10 mouse cellular contexts compared by ENCODE assay signal in the genomic region with DNA sequence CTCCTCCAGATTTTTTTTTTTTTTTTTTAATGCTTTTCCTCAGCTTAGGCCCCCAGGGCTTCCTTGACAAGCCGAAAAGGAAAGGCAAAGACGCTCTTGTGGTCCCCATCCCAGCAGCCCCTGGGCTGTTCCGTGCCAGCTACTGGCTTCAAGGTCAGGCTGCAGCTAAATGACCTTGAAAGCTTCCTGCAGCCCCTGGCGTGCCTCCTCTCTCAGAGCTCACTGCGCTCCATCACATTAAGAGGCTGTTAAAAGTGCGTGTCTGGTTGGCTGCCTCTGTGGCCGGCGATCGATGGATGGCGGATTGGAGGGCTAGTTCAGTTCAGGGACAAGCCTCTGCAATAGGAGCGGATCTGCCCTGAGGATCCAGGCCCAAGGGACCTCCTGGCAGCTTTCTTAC.
DNase-seq lines count a peak whose midpoint lies in the region; ATAC-seq and TF ChIP-seq lines count a peak whose summit lies in the region.
"Had no signal": no experiment of that assay in that cellular context is flagged by ENCODE, and none has a peak within 500 bp of the region (broad histone marks: within the 10 kb centered on the region; RNA-seq: fewer than 3 reads in every experiment).

No protein-coding gene starts in this region.

- no peak overlapping the region for H3K4me3 ChIP-seq in lung, embryonic 14.5 days (ENCODE audit: low read depth, low read length)
- H3K4me3 ChIP-seq in embryonic facial prominence, embryonic 10.5 days, result no peak overlapping the region
- H3K4me3 ChIP-seq in hindbrain, embryonic 14.5 days (replicated peaks; ENCODE audit: low read length), result no peak overlapping the region
- no peak overlapping the region for H3K4me3 ChIP-seq in neural tube, embryonic 15.5 days (replicated peaks)

- no peaks in the 10 kb centered on the region for H3K9me3 ChIP-seq in lung, embryonic 14.5 days (ENCODE audit: low read depth, low read length)
- H3K9me3 ChIP-seq in embryonic facial prominence, embryonic 10.5 days, result no peaks in the 10 kb centered on the region
- H3K9me3 ChIP-seq in hindbrain, embryonic 14.5 days (ENCODE audit: control insufficient read depth, low read length), result no peaks in the 10 kb centered on the region
- no peaks in the 10 kb centered on the region for H3K9me3 ChIP-seq in neural tube, embryonic 15.5 days (replicated peaks)

- H3K9ac ChIP-seq in lung, embryonic 14.5 days, result no peak overlapping the region
- H3K9ac ChIP-seq in hindbrain, embryonic 14.5 days, result peak overlapping the region; percentile 30
- H3K9ac ChIP-seq in neural tube, embryonic 15.5 days (replicated peaks), result no peak overlapping the region
- H3K9ac ChIP-seq: liver, embryonic 14.5 days had no signal

- peak; percentile 37 for DNase-seq in lung, embryonic 14.5 days
- no peak for DNase-seq in lung, postnatal 4 days
- no peak for DNase-seq in embryonic facial prominence, embryonic 10.5 days (ENCODE audit: low spot score)
- DNase-seq in hindbrain, embryonic 14.5 days (ENCODE audit: low spot score), result peak; percentile 45
- no peak for DNase-seq in cerebellum, adult 11 months
- no peak for DNase-seq in urinary bladder, postnatal 4 days (ENCODE audit: low spot score in 2 of 2)
- DNase-seq: cerebellum, adult 11-12 months; gastrocnemius, postnatal 10 days had no signal

- WGBS in lung, embryonic 14.5 days, result 26% methylated on average over 11 of the region's 11 CpGs
- WGBS in embryonic facial prominence, embryonic 10.5 days, result 44% methylated on average over 11 of the region's 11 CpGs
- WGBS in hindbrain, embryonic 14.5 days, result 12% methylated on average over 11 of the region's 11 CpGs
- 13% methylated on average over 11 of the region's 11 CpGs for WGBS in neural tube, embryonic 15.5 days

- H3K27me3 ChIP-seq in lung, embryonic 14.5 days (ENCODE audit: insufficient read depth, low read length), result no peaks in the 10 kb centered on the region
- peaks cover 24% of the 10 kb centered on the region for H3K27me3 ChIP-seq in embryonic facial prominence, embryonic 10.5 days (replicated peaks; ENCODE audit: low read depth, poor library complexity, severe bottlenecking)
- H3K27me3 ChIP-seq in hindbrain, embryonic 14.5 days (ENCODE audit: control insufficient read depth, insufficient read depth, low read length), result no peaks in the 10 kb centered on the region
- H3K27me3 ChIP-seq in neural tube, embryonic 15.5 days (replicated peaks), result no peaks in the 10 kb centered on the region

- 0 out of 2 replicates have a peak overlapping the region, but pooled peaks have one; percentile 29 for H3K4me2 ChIP-seq in lung, embryonic 14.5 days
- H3K4me2 ChIP-seq in hindbrain, embryonic 14.5 days (replicated peaks), result peak overlapping the region; percentile 23
- H3K4me2 ChIP-seq in neural tube, embryonic 15.5 days, result peak overlapping the region; percentile 45

- H3K4me1 ChIP-seq in lung, embryonic 14.5 days (ENCODE audit: insufficient read depth), result no peaks in the 10 kb centered on the region
- peaks cover 7% of the 10 kb centered on the region for H3K4me1 ChIP-seq in embryonic facial prominence, embryonic 10.5 days
- peaks cover 9% of the 10 kb centered on the region for H3K4me1 ChIP-seq in hindbrain, embryonic 14.5 days (replicated peaks; ENCODE audit: control insufficient read depth, insufficient read depth, low read length)
- H3K4me1 ChIP-seq in neural tube, embryonic 15.5 days, result peaks cover 29% of the 10 kb centered on the region

- TF ChIP-seq CTCF in lung, embryonic 14.5 days (IDR thresholded peaks at IDR 0.05; ENCODE audit: low read depth), result no peak

- H3K36me3 ChIP-seq in lung, embryonic 14.5 days (ENCODE audit: insufficient read depth), result no peaks in the 10 kb centered on the region
- no peaks in the 10 kb centered on the region for H3K36me3 ChIP-seq in embryonic facial prominence, embryonic 10.5 days (replicated peaks)
- no peaks in the 10 kb centered on the region for H3K36me3 ChIP-seq in hindbrain, embryonic 14.5 days (replicated peaks; ENCODE audit: control insufficient read depth, insufficient read depth)
- no peaks in the 10 kb centered on the region for H3K36me3 ChIP-seq in neural tube, embryonic 15.5 days

- no peak overlapping the region for H3K27ac ChIP-seq in lung, embryonic 14.5 days (ENCODE audit: low read depth)
- H3K27ac ChIP-seq in embryonic facial prominence, embryonic 10.5 days (replicated peaks), result peak overlapping the region; percentile 30; the same call in 1 of the 2 replicates
- H3K27ac ChIP-seq in hindbrain, embryonic 14.5 days, result peak overlapping the region; percentile 68
- H3K27ac ChIP-seq in neural tube, embryonic 15.5 days (replicated peaks), result peak overlapping the region; percentile 68
- H3K27ac ChIP-seq: liver, embryonic 14.5 days had no signal

- no peak for ATAC-seq in lung, embryonic 14.5 days (ENCODE audit: insufficient read depth)
- ATAC-seq in hindbrain, embryonic 14.5 days (ENCODE audit: low FRiP score), result peak; percentile 55; the same call in 1 of the 2 replicates
- ATAC-seq in neural tube, embryonic 15.5 days (ENCODE audit: low FRiP score), result peak; percentile 41

Comparison
In these comparisons a context has a peak if more than half of its experiments do, and no peak if none do; other contexts are left out.
1. DNase-seq: peak in lung, embryonic 14.5 days (single experiment) and hindbrain, embryonic 14.5 days (single experiment); none in lung, postnatal 4 days (0 of 2), embryonic facial prominence, embryonic 10.5 days (single experiment), cerebellum, adult 11 months (single experiment) and urinary bladder, postnatal 4 days (0 of 2).
2. Peak in every context shown above with its lines, with median percentiles within 50 percentile points of each other: H3K4me2 ChIP-seq.